Mouse (Mus musculus): ENCODE measurements around the gene Pard6b. TPM values are rescaled to one million over a fixed set of nuclear protein-coding genes. Genes with fewer than 3 reads are reported as not detected.

Pard6b gene
- polyA plus RNA-seq, 1 experiment from 2014 or later, result 13.8 TPM

- 84% methylated on average over 6 of the region's 6 CpGs for WGBS
- Histone ChIP-seq H3K27ac (ENCODE audit: low read depth, low read length) (no peak overlapping the region), H3K4me2 (replicated peaks; ENCODE audit: low read depth) (no peak overlapping the region), H3K4me1 (replicated peaks; ENCODE audit: control insufficient read depth, insufficient read depth, low read length) (no peaks in the 10 kb centered on the region; the same call in 1 of the 2 replicates), H3K4me3 (ENCODE audit: low read depth, low read length) (no peak overlapping the region), H3K27me3 (replicated peaks; ENCODE audit: control insufficient read depth, insufficient read depth, low read length) (no peaks in the 10 kb centered on the region), H3K36me3 (ENCODE audit: control insufficient read depth, insufficient read depth) (no peaks in the 10 kb centered on the region), H3K9me3 (ENCODE audit: control insufficient read depth) (no peaks in the 10 kb centered on the region), H3K9ac (ENCODE audit: low read depth, low read length) (no peak overlapping the region)
- no peak for TF ChIP-seq CTCF (IDR thresholded peaks at IDR 0.05; ENCODE audit: low read depth)
- ATAC-seq, result no peak
Observed at GRCm38 (mm10) chr2:168042019-168042418, 38.8 kb upstream of the Pard6b start.

GRCm38 (mm10) chr2:168044681-168045287, 36.0 kb upstream of the Pard6b start:
- peak; percentile 26; the same call in 1 of the 2 replicates for ATAC-seq
- no peaks in the 10 kb centered on the region for H3K9me3 ChIP-seq (ENCODE audit: control insufficient read depth)
- H3K4me2 ChIP-seq (replicated peaks; ENCODE audit: low read depth), result no peak overlapping the region; the same call in 1 of the 2 replicates
- no peaks in the 10 kb centered on the region; the same call in none of the 2 replicates for H3K4me1 ChIP-seq (replicated peaks; ENCODE audit: control insufficient read depth, insufficient read depth, low read length)
- WGBS, result 66% methylated on average over 10 of the region's 10 CpGs
- no peak overlapping the region for H3K9ac ChIP-seq (ENCODE audit: low read depth, low read length)
- no peak overlapping the region for H3K4me3 ChIP-seq (ENCODE audit: low read depth, low read length)
- 0 out of 2 replicates have a peak, but pooled peaks cover 3% of the 10 kb centered on the region for H3K27me3 ChIP-seq (replicated peaks; ENCODE audit: control insufficient read depth, insufficient read depth, low read length)
- H3K27ac ChIP-seq (ENCODE audit: low read depth, low read length), result no peak overlapping the region
- no peak for TF ChIP-seq CTCF (IDR thresholded peaks at IDR 0.05; ENCODE audit: low read depth)
- no peaks in the 10 kb centered on the region for H3K36me3 ChIP-seq (ENCODE audit: control insufficient read depth, insufficient read depth)

- 56% methylated on average over 13 of the region's 13 CpGs for WGBS
- H3K27ac ChIP-seq (ENCODE audit: low read depth, low read length), result peak overlapping the region; percentile 35; the same call in 1 of the 2 replicates
- H3K36me3 ChIP-seq (ENCODE audit: control insufficient read depth, insufficient read depth), result no peaks in the 10 kb centered on the region
- no peak overlapping the region; the same call in 1 of the 2 replicates for H3K4me2 ChIP-seq (replicated peaks; ENCODE audit: low read depth)
- no peak overlapping the region for H3K4me3 ChIP-seq (ENCODE audit: low read depth, low read length)
- H3K9me3 ChIP-seq (ENCODE audit: control insufficient read depth), result no peaks in the 10 kb centered on the region
- 0 out of 2 replicates have a peak, but pooled peaks cover 3% of the 10 kb centered on the region for H3K27me3 ChIP-seq (replicated peaks; ENCODE audit: control insufficient read depth, insufficient read depth, low read length)
- no peaks in the 10 kb centered on the region; the same call in none of the 2 replicates for H3K4me1 ChIP-seq (replicated peaks; ENCODE audit: control insufficient read depth, insufficient read depth, low read length)
- TF ChIP-seq CTCF (IDR thresholded peaks at IDR 0.05; ENCODE audit: low read depth), result no peak
- no peak overlapping the region for H3K9ac ChIP-seq (ENCODE audit: low read depth, low read length)
- no peak; the same call in 1 of the 2 replicates for ATAC-seq
Observed at GRCm38 (mm10) chr2:168045357-168045756, 35.4 kb upstream of the Pard6b start.

GRCm38 (mm10) chr2:168045771-168046170, 35.0 kb upstream of the Pard6b start:
- H3K27ac ChIP-seq (ENCODE audit: low read depth, low read length), result peak overlapping the region; percentile 35
- no peak overlapping the region for H3K9ac ChIP-seq (ENCODE audit: low read depth, low read length)
- H3K4me3 ChIP-seq (ENCODE audit: low read depth, low read length), result no peak overlapping the region
- H3K4me1 ChIP-seq (replicated peaks; ENCODE audit: control insufficient read depth, insufficient read depth, low read length), result no peaks in the 10 kb centered on the region; the same call in none of the 2 replicates
- 0 out of 2 replicates have a peak, but pooled peaks cover 3% of the 10 kb centered on the region for H3K27me3 ChIP-seq (replicated peaks; ENCODE audit: control insufficient read depth, insufficient read depth, low read length)
- TF ChIP-seq CTCF (IDR thresholded peaks at IDR 0.05; ENCODE audit: low read depth), result no peak
- no peaks in the 10 kb centered on the region for H3K36me3 ChIP-seq (ENCODE audit: control insufficient read depth, insufficient read depth)
- ATAC-seq, result no peak
- H3K4me2 ChIP-seq (replicated peaks; ENCODE audit: low read depth), result no peak overlapping the region; the same call in 1 of the 2 replicates
- 11% methylated on average over 5 of the region's 5 CpGs for WGBS
- no peaks in the 10 kb centered on the region for H3K9me3 ChIP-seq (ENCODE audit: control insufficient read depth)

GRCm38 (mm10) chr2:168046467-168046866, 34.3 kb upstream of the Pard6b start:
- Histone ChIP-seq H3K27me3 (replicated peaks; ENCODE audit: control insufficient read depth, insufficient read depth, low read length) (0 out of 2 replicates have a peak, but pooled peaks cover 3% of the 10 kb centered on the region), H3K9me3 (ENCODE audit: control insufficient read depth) (no peaks in the 10 kb centered on the region), H3K36me3 (ENCODE audit: control insufficient read depth, insufficient read depth) (no peaks in the 10 kb centered on the region), H3K27ac (ENCODE audit: low read depth, low read length) (no peak overlapping the region), H3K9ac (ENCODE audit: low read depth, low read length) (no peak overlapping the region), H3K4me1 (replicated peaks; ENCODE audit: control insufficient read depth, insufficient read depth, low read length) (no peaks in the 10 kb centered on the region; the same call in none of the 2 replicates), H3K4me2 (replicated peaks; ENCODE audit: low read depth) (no peak overlapping the region), H3K4me3 (ENCODE audit: low read depth, low read length) (no peak overlapping the region)
- TF ChIP-seq CTCF (IDR thresholded peaks at IDR 0.05; ENCODE audit: low read depth), result peak; percentile 62
- no peak for ATAC-seq
- WGBS, result 73% methylated on average over 4 of the region's 4 CpGs

- no peaks in the 10 kb centered on the region for H3K36me3 ChIP-seq (ENCODE audit: control insufficient read depth, insufficient read depth)
- H3K27ac ChIP-seq (ENCODE audit: low read depth, low read length), result no peak overlapping the region
- H3K4me3 ChIP-seq (ENCODE audit: low read depth, low read length), result peak overlapping the region; percentile 50; the same call in 1 of the 2 replicates
- H3K9me3 ChIP-seq (ENCODE audit: control insufficient read depth), result no peaks in the 10 kb centered on the region
- TF ChIP-seq CTCF (IDR thresholded peaks at IDR 0.05; ENCODE audit: low read depth), result no peak
- H3K9ac ChIP-seq (ENCODE audit: low read depth, low read length), result peak overlapping the region; percentile 57; the same call in 1 of the 2 replicates
- ATAC-seq, result no peak
- 43% methylated on average over 16 of the region's 16 CpGs for WGBS
- H3K27me3 ChIP-seq (replicated peaks; ENCODE audit: control insufficient read depth, insufficient read depth, low read length), result 0 out of 2 replicates have a peak, but pooled peaks cover 3% of the 10 kb centered on the region
- peak overlapping the region; percentile 86 for H3K4me2 ChIP-seq (replicated peaks; ENCODE audit: low read depth)
- no peaks in the 10 kb centered on the region; the same call in none of the 2 replicates for H3K4me1 ChIP-seq (replicated peaks; ENCODE audit: control insufficient read depth, insufficient read depth, low read length)
Observed at GRCm38 (mm10) chr2:168049002-168049635, 31.7 kb upstream of the Pard6b start.

Data from intestine, postnatal 0 days (tissue).